Mouse (Mus musculus) intestine, postnatal 0 days (tissue): ENCODE measurements around the gene Cbr3. TPM values are rescaled to one million over a fixed set of nuclear protein-coding genes. Genes with fewer than 3 reads are reported as not detected.

Experiments used
- ATAC-seq: fragments of 200-750 bp; cut with Nextera tagmentation; 2 replicates; pipeline ENCODE4 v1.8.0; 2017; ENCODE audit warnings: mild to moderate bottlenecking, moderate TSS enrichment, moderate library complexity
- H3K27ac ChIP-seq: fragments of 300-500 bp; sonication (generic); 2 replicates; pipeline ENCODE4 v1.5.1; 2014; ENCODE audit warnings: mild to moderate bottlenecking, low read depth, low read length, moderate library complexity
- H3K27me3 ChIP-seq: fragments of 300-500 bp; sonication (generic); replicated peaks from 2 replicates; pipeline ENCODE4 v1.6.1; 2014; ENCODE audit warnings: low read length, mixed read lengths; ENCODE audit not compliant: control insufficient read depth, insufficient read depth
- H3K36me3 ChIP-seq: fragments of 300-500 bp; sonication (generic); 2 replicates; pipeline ENCODE4 v1.6.1; 2014; ENCODE audit warnings: mild to moderate bottlenecking, moderate library complexity; ENCODE audit not compliant: control insufficient read depth, insufficient read depth
- H3K4me1 ChIP-seq: fragments of 300-500 bp; sonication (generic); replicated peaks from 2 replicates; pipeline ENCODE4 v1.6.1; 2014; ENCODE audit warnings: antibody characterized with exemption, low read length, mixed read lengths; ENCODE audit not compliant: control insufficient read depth, insufficient read depth
- H3K4me2 ChIP-seq: fragments of 300-500 bp; sonication (generic); replicated peaks from 2 replicates; pipeline ENCODE4 v1.6.1; 2014; ENCODE audit warnings: low read depth, mild to moderate bottlenecking, moderate library complexity
- H3K4me3 ChIP-seq: fragments of 300-500 bp; sonication (generic); 2 replicates; pipeline ENCODE4 v1.5.1; 2014; ENCODE audit warnings: low read depth, low read length
- H3K9ac ChIP-seq: fragments of 300-500 bp; sonication (generic); 2 replicates; pipeline ENCODE4 v1.6.1; 2014; ENCODE audit warnings: mild to moderate bottlenecking, low read depth, low read length
- H3K9me3 ChIP-seq: fragments of 300-500 bp; sonication (generic); 2 replicates; pipeline ENCODE4 v1.6.1; 2016; ENCODE audit warnings: mixed run types; ENCODE audit not compliant: control insufficient read depth
- CTCF ChIP-seq: sonication (generic); IDR thresholded peaks from 2 replicates; pipeline ENCODE4 v1.5.1; 2016; ENCODE audit warnings: low read depth, mild to moderate bottlenecking, control low read depth, antibody characterized with exemption, moderate library complexity
- WGBS: fragments of 180-500 bp; shearing (Covaris S2); extraction: QIAGEN DNeasy Blood & Tissue Kit; methylation state at CpG from one replicate; pipeline ENCODE4 v1.1.7; 2014; 5-methylcytosine and 5-hydroxymethylcytosine counted together
- polyA plus RNA-seq: library from polyadenylated mRNA; unstranded; fragments of >200 nt; fragmentation: Nextera tagmentation; extraction: Ambion mirVana; gene quantifications from 2 replicates; pipeline ENCODE4 v1.2.1, GENCODE M21; 2015

Cbr3 gene
- polyA plus RNA-seq, 1 experiment from 2014 or later = 5.9 TPM

GRCm38 (mm10) chr16:93707116-93707515, 24.1 kb downstream of the Cbr3 start:
- Histone ChIP-seq H3K4me2 (no peak overlapping the region), H3K36me3 (no peaks in the 10 kb centered on the region)
- no peak for ATAC-seq

GRCm38 (mm10) chr16:93709217-93709616, 26.2 kb downstream of the Cbr3 start:
- Histone ChIP-seq H3K9me3 (no peaks in the 10 kb centered on the region), H3K4me1 (no peaks in the 10 kb centered on the region; the same call in 1 of the 2 replicates), H3K27ac (no peak overlapping the region), H3K36me3 (no peaks in the 10 kb centered on the region), H3K9ac (no peak overlapping the region), H3K27me3 (no peaks in the 10 kb centered on the region), H3K4me3 (no peak overlapping the region), H3K4me2 (no peak overlapping the region)
- no peak for TF ChIP-seq CTCF
- ATAC-seq = no peak
- 58% methylated on average over 1 of the region's 1 CpGs for WGBS

More at GRCm38 (mm10) chr16:93707116-93707515, 24.1 kb downstream of the Cbr3 start:
- no peak for TF ChIP-seq CTCF
- no peak overlapping the region for H3K27ac ChIP-seq
- no peak overlapping the region for H3K9ac ChIP-seq
- no peaks in the 10 kb centered on the region for H3K27me3 ChIP-seq
- 76% methylated on average over 7 of the region's 7 CpGs for WGBS
- H3K4me1 ChIP-seq = no peaks in the 10 kb centered on the region
- H3K4me3 ChIP-seq = no peak overlapping the region
- H3K9me3 ChIP-seq = no peaks in the 10 kb centered on the region

GRCm38 (mm10) chr16:93710924-93711323, 27.9 kb downstream of the Cbr3 start:
- H3K4me2 ChIP-seq = peak overlapping the region; percentile 92
- no peaks in the 10 kb centered on the region; the same call in 1 of the 2 replicates for H3K4me1 ChIP-seq
- no peak overlapping the region for H3K9ac ChIP-seq
- H3K36me3 ChIP-seq = no peaks in the 10 kb centered on the region; the same call in 1 of the 2 replicates
- no peaks in the 10 kb centered on the region for H3K9me3 ChIP-seq
- under 1% methylated on average over 11 of the region's 11 CpGs for WGBS
- peak overlapping the region; percentile 86 for H3K4me3 ChIP-seq
- no peak overlapping the region for H3K27ac ChIP-seq
- TF ChIP-seq CTCF = peak; percentile 91
- peak; percentile 52 for ATAC-seq
- H3K27me3 ChIP-seq = no peaks in the 10 kb centered on the region

GRCm38 (mm10) chr16:93711411-93712188, 28.6 kb downstream of the Cbr3 start, which contains the start of gene Dop1b:
Gene Dop1b (plus strand): TSS chr16:93711904.
- no peak for TF ChIP-seq CTCF
- 2% methylated on average over 72 of the region's 77 CpGs for WGBS
- ATAC-seq = peak; percentile 93
- Histone ChIP-seq H3K9ac (peak within 1 kb of the TSS; percentile 78), H3K9me3 (no peaks in the 10 kb centered on the region), H3K4me1 (no peaks in the 10 kb centered on the region; the same call in 1 of the 2 replicates), H3K27me3 (no peaks in the 10 kb centered on the region), H3K27ac (peak within 1 kb of the TSS; percentile 84), H3K4me3 (peak within 1 kb of the TSS; percentile 86), H3K36me3 (no peaks in the 10 kb centered on the region; the same call in 1 of the 2 replicates), H3K4me2 (peak within 1 kb of the TSS; percentile 92)

- H3K4me3 ChIP-seq = peak overlapping the region; percentile 86
- H3K4me1 ChIP-seq = no peaks in the 10 kb centered on the region; the same call in 1 of the 2 replicates
- 7% methylated on average over 31 of the region's 31 CpGs for WGBS
- peaks cover 6% of the 10 kb centered on the region; the same call in 1 of the 2 replicates for H3K36me3 ChIP-seq
- no peaks in the 10 kb centered on the region for H3K27me3 ChIP-seq
- ATAC-seq = no peak; the same call in 1 of the 2 replicates
- peak overlapping the region; percentile 92 for H3K4me2 ChIP-seq
- peak overlapping the region; percentile 84 for H3K27ac ChIP-seq
- no peaks in the 10 kb centered on the region for H3K9me3 ChIP-seq
- peak overlapping the region; percentile 78 for H3K9ac ChIP-seq
- TF ChIP-seq CTCF = no peak
These were observed 29.3 kb downstream of the Cbr3 start for GRCm38 (mm10) chr16:93712189-93712885.

GRCm38 (mm10) chr16:93712966-93713365, 30.0 kb downstream of the Cbr3 start:
- no peak for TF ChIP-seq CTCF
- WGBS = 70% methylated on average over 7 of the region's 7 CpGs
- ATAC-seq = no peak
- no peaks in the 10 kb centered on the region for H3K9me3 ChIP-seq
- no peak overlapping the region for H3K27ac ChIP-seq
- H3K4me1 ChIP-seq = no peaks in the 10 kb centered on the region; the same call in 1 of the 2 replicates
- no peaks in the 10 kb centered on the region for H3K27me3 ChIP-seq
- H3K4me2 ChIP-seq = peak overlapping the region; percentile 92
- H3K4me3 ChIP-seq = peak overlapping the region; percentile 86
- 0 out of 2 replicates have a peak overlapping the region, but pooled peaks have one; percentile 78 for H3K9ac ChIP-seq
- peaks cover 8% of the 10 kb centered on the region; the same call in 1 of the 2 replicates for H3K36me3 ChIP-seq
